Mouse (Mus musculus): ENCODE measurements around the gene Ghrh.

DNA sequence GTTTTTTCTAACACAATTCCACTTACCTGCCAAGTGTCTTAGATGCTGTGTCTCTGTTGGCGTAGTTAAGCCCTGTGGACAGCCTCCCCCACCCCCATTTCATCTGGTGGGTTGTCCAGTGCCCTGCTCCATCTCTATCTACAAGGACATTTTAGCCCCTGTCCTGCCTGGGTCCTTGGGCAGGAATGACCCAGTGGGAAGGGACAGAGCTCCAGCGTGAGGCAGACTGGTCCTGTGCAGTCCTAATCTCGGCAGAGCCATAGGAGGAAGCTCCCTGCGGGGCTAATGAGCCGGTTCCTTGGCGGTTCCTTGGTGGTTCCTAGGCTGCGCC, 42.2 kb upstream of the Ghrh start:
- TF ChIP-seq CTCF (IDR thresholded peaks at IDR 0.05; ENCODE audit: low read depth) = no peak
- TF ChIP-seq EP300 (optimal IDR thresholded peaks at IDR 0.05) = no peak

Data from stomach, postnatal 0 days (tissue).